Mouse (Mus musculus): Measurements from ENCODE around the gene Brms1. TPM values are rescaled to one million over a fixed set of nuclear protein-coding genes. Genes with fewer than 3 reads are reported as not detected.
"Not testable (repeated sequence)": the region's sequence is repeated elsewhere in the genome, so short reads cannot be mapped to it uniquely, and the experiment has no call there.

Gene Brms1
- total RNA-seq, 4 experiments from 2014 or later: 13.0 to 17.6 (median 15.6) TPM

DNA sequence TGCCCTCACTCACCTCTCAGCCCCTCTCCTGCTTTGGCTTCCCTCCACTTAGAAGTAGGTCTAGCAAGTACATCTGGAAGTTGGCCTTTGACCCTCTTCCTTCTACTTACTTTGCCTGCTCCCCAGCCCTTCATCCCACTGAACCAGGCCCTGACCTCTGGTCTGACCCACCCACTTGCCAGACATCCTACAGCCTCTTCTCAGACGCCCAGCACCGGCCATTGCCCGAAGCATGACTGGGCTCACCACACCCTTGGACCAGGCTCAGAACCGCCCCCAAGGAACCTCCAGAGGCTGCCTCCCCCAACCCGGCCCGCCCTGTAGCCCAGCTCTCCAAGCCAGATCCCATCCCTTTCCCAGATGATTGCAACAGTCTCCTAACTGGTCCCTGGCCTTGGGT, 21.3 kb downstream of the Brms1 start:
- DNase-seq (ENCODE audit: low spot score): no peak

DNA sequence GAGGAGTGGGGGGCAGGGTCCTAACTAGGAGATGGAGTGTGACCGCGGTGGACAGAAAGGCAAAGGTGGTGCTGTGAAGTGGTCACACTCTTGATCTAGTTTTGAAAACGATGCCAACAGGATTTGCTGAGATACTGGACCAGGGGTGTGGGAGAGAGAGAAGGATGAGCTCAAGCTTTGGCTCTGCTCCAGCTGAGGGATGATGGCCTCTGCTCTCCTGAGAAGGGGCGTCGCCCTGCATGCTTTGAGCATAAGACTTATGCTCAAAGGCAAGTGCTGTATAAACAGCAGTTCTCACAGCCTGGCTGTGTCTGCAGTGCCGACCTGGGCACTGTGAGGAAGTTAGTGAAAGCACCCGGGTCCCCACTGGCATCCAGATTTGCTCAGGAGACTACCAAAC, 23.9 kb downstream of the Brms1 start:
- no peak for DNase-seq (ENCODE audit: low spot score)

DNA sequence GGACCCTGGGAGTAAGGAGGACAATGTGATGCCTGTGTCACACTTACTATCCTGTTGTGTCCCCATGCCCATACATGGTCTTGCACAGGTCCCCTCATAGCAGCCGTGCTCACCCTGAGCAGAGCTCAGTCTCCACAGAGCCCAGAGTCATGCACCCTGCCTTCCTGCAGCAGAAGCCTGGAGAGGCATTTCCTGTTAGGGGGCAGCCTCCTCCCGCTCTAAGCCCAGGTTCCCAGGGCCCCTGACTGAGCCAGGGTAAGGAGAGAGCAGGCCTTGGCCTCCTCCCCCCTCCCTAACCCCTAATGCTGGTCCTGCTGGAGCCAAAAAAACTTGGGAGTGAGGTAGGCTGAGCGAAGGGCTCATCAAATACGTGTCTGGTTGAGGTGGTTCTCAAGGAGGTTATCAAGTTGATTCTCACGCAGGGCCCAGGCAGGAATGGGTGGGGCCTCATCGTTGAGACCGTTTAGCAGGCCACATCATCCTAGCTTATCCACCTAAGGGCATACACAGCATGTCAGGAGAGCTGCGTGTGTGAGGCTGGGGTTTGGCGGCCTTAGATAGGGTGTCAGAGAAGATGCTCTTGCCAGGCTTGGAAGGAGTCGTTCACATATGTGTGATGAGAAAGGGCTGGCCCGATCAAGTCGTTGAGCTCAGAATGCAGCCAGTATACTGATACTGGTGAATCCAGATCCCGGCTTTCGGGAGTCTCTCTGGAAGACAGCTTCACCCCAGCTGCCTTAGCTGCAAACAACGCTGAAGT, 26.1 kb downstream of the Brms1 start:
- no peak for DNase-seq (ENCODE audit: low spot score)

DNA sequence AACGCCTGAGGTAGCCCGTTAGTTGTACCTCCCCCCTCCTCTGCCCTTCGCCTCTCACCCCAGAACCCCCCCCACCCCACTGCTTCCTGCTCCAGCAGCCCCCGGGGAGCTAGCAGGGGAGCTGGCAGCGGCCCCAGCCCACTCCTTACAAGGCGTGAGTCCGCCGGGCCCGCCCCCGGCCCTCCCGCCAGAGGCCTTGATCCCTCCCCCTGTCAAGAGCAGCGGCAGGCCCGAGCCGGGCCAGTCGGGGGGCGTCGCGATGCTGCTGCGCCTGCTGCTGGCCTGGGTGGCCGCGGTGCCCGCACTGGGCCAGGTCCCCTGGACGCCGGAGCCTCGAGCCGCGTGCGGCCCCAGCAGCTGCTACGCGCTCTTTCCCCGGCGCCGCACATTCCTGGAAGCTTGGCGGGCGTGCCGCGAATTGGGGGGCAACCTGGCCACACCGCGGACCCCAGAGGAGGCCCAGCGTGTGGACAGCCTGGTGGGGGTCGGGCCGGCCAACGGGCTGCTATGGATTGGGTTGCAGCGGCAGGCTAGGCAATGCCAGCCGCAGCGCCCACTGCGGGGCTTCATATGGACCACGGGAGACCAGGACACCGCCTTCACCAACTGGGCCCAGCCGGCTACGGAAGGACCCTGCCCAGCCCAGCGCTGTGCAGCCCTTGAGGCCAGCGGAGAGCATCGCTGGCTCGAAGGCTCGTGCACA, 26.9 kb downstream of the Brms1 start, which contains the start of gene Cd248:
TSS of gene Cd248 (plus strand) at position 212 of the 703 bp plus-strand sequence.
- DNase-seq (ENCODE audit: low spot score): peak; percentile 61

DNA sequence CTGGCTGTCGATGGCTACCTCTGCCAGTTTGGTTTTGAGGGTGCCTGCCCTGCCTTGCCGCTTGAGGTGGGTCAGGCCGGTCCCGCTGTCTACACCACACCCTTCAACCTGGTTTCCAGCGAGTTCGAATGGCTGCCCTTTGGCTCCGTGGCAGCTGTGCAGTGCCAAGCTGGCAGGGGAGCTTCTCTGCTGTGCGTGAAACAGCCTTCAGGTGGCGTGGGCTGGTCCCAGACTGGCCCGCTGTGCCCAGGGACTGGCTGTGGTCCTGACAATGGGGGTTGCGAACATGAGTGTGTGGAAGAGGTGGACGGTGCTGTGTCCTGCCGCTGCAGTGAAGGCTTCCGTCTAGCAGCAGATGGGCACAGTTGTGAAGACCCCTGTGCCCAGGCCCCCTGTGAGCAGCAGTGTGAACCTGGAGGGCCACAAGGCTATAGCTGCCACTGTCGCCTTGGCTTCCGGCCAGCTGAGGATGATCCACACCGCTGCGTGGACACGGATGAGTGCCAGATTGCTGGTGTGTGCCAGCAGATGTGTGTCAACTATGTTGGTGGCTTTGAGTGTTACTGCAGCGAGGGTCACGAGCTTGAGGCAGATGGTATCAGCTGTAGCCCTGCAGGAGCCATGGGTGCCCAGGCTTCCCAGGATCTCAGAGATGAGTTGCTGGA, 27.5 kb downstream of the Brms1 start:
- DNase-seq (ENCODE audit: low spot score): no peak

DNA sequence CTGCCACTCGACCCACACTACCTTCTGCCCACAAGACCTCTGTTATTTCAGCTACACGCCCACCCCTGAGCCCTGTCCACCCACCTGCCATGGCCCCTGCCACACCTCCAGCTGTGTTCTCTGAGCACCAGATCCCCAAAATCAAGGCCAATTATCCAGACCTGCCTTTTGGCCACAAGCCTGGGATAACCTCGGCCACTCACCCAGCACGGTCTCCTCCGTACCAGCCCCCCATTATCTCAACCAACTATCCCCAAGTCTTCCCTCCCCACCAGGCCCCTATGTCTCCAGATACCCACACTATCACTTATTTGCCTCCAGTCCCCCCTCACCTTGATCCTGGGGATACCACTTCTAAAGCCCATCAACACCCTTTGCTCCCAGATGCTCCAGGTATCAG, 28.3 kb downstream of the Brms1 start:
- DNase-seq (ENCODE audit: low spot score): no peak

DNA sequence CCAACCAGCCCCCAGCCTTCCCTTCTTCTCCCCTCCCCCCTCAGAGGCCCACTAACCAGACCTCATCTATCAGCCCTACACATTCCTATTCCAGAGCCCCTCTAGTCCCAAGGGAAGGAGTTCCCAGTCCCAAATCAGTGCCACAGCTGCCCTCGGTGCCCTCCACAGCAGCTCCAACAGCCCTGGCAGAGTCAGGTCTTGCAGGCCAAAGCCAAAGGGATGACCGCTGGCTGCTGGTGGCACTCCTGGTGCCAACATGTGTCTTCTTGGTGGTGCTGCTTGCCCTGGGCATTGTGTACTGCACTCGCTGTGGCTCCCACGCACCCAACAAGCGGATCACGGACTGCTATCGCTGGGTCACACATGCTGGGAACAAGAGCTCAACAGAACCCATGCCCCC, 28.8 kb downstream of the Brms1 start:
- DNase-seq (ENCODE audit: low spot score): no peak

DNA sequence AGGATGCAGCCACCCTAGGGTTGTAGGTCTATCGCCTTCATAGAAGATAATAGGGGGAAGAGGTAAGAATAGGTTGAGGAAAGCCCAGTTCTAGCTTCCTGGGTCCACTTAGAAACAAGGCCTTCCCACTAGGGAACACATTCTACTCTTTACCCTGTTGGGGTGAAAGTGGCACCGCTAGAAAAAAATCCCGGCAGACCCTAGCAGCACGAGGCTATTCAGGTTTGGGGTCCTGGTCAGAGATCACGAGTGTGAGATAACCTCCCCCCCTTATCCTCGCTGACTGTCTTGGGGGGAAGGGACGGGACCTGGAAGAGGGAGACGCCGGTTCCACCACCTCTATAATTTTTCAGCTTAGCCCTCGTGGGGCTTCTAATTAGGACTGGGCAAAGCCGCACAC, 29.9 kb downstream of the Brms1 start:
- DNase-seq (ENCODE audit: low spot score): no peak

DNA sequence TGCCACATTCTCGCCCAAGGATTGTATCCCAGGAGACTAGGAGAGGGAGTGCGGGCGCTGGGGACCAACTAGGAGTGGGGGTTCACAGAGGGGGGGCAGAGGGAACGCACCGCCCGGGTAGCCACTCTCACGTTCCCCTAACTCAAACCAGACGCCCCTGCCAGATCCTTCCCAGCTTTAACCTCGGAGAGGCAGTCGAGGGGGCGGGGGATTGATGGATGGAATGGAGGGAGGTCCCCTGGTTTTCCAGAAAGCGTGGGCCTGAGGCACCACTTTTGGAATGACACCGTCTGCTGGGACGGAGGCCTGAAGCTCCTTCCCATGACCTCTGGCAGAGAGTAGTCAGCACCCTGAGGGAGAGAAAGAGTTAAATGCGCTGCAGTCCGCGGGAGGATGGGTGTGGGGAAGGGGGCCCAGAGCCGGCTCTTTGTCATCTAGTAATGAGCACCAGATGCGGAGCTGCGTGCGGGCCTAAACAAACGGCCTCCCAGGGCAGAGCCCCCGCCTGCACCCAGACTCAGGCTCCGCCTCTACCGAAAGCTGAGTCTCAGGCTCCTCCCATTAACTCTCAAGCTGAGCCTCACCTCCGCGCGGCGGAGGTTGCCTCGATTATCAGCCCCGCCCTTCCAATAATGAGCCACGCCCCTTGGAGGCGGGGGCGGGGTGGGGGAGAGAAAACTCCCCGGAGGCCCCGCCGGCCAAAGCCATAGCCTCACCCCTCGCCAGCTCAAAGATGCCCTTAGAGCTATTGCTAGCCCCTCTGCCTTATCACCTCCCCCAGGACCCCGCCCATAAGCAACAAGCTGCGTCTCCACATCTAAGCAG, 30.6 kb downstream of the Brms1 start:
- peak; percentile 79 for DNase-seq (ENCODE audit: low spot score)

DNA sequence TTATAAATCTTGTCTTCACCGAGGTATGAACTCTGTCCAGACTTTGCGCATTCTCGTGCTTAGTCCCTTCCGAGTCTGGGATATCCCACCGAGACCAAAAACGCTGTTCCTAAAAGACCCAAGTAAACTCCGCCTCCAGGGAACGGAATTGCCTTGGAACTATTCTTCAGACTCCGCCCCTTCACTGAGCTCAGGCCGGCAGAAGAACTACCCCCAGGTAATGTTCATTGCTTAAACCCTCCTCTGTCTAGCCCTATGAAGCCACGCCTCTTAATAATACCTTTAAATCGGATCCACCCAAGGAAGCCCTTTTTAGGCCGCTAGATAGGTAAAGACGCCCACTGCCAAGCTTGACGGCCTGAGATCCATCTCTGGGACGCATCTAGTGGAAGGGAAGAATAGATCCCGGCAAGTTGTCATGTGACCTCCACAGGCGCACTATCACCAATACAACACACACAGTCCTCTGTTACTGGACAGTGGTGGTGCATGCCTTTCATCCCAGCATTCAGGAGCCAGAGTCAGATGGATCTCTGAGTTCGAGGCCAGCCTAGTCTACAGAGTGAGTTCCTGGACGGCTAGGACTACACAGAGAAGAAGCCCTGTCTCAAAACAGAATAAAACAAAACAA, 31.4 kb downstream of the Brms1 start:
- DNase-seq (ENCODE audit: low spot score): no peak

DNA sequence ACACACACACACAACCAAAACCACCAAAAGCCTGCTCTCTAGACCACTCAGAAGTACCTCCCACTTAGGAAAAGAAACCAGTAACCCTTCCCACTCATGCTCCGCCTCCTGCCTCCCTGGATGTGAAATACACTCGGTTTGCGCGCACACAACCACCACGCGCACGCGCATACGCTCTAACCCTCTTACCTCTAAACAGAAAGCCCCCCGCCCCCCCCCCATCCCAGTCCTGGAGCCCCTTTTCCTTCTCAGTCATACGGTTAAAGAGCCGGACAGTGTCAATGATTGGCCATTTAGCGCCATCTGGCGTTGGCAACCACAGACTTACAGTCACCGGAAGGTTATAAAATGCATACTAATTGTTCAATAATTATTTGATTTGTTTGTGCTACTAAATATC, 31.9 kb downstream of the Brms1 start:
- no peak for DNase-seq (ENCODE audit: low spot score)

DNA sequence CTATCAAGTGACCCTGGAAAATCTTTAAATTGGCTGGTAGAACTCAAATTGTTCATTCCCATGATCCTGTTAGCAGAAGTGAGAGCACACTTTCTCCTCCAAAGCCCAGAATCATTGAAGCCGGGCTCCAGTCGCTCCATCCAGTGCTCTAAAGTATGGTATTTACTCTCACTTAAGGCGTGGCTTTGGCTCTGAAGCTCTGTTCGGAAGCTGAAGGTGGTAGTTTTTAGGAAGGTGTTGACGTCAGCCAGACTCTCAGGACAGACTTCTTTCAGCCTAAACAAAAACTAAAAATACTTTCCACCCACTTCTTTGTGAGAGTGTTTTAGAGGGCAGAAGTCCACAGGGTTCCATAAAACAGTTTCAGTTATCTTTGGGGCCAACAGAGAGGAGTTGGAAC, 32.4 kb downstream of the Brms1 start:
- no peak for DNase-seq (ENCODE audit: low spot score)

DNA sequence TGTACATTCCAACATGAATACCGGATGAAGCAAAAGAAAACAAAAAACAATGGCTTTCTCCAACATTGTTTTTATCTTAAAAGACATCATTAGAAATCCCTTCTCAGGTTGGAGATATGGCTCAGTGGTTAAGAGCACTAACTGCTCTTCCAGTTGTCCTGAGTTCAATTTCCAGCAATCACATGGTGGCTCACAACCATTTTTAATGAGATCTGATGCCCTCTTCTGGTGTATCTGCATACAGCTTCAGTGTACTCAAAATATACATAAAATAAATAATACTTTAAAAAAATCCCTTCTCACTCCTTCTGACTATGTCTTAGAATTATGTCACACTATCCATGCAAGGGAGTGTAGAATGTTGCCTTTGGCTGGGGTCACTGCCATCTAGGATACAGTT, 38.1 kb downstream of the Brms1 start:
- DNase-seq (ENCODE audit: low spot score): no peak

DNA sequence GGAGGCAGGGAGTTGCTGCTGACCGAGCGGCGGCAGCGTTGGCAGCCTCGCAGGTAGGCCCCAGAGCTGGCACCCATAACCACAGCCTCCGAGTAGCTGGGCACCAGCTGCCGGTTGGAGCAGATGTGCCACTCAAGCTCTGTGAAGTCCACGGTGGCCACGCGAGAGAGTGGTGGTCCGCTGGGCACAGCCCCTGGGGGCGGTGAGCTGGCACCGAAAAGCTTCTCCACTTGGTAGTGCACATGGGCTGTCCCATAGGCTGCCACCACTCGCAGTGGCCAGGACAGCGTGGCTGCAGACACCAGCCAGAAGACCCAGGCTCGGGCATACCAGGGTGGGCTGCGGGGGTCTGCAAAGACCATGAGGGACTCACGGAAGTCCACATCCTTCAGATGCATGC, 40.9 kb downstream of the Brms1 start:
- no peak for DNase-seq (ENCODE audit: low spot score)

DNA sequence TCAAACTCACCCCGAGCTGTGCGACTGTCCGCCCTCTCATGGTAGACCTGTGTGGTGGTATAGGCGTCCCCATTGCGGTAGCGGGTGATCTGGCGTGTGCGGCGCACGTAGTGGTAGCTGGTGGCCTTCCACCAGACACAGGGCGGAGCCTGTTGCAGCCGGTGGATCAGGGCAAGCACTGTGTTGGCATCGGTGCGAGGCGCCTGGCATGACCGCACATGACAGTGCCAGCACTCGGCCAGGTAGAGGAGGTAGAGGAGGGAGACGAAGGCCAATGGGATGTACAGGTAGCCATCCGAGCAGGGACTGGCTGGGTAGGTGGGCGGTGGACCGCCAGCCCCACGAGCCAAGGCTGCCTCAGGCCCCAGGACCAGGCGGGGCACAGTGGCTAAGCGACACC, 41.4 kb downstream of the Brms1 start:
- DNase-seq (ENCODE audit: low spot score): no peak

DNA sequence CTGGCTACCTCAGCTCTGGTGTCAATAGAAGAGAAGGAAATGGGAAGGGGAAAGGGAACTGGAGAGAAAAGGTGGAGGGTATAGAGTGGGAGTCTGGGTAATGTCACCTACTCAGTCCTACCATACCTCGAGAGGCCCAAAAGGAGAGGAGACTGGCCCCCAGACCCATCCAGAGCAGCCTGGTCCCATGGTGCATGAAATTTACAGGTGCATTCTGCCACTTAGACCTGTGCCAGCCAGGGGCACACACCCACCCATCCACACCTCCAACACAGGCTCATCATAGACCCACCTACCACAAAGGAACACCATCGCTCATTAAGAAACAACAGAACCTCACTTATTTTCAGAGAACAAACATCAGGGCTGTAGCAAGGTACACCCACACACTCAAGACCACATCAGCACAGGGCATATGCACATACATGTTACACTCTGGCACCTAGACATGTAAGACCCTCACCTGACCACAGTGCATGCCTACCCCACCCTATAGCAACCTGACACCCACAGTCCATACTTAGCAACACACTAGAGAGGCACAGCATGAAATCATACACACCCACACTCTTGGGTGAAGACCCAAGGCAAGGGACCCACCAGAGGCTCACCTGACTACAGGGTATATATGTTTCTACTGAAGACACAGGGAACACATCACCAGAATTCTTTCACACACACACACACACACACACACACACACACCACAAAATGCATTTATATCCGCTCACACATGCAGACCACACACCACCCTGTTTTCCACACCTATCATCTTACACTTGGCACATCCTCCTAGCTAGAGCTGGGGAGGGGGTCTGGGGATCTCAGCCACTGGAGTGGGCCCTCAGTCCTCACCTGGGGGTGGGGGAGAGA, 43.0 kb downstream of the Brms1 start:
- DNase-seq (ENCODE audit: low spot score): no peak

DNA sequence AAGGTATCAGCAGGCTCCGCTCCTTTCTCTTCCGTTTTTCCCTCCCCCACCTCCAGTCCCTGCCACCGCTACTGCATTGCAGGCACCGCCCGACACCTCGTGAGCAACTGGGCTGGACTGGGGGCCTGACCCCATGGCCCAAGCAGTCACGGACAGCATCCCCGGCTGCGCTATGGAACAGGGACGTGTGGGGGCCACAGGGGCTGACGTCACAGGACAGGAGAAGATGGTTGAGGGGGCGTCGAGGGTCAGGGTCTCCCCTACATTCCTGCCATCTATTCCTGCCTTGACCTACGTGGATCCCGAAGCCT, 43.6 kb downstream of the Brms1 start:
- DNase-seq (ENCODE audit: low spot score): no peak

DNA sequence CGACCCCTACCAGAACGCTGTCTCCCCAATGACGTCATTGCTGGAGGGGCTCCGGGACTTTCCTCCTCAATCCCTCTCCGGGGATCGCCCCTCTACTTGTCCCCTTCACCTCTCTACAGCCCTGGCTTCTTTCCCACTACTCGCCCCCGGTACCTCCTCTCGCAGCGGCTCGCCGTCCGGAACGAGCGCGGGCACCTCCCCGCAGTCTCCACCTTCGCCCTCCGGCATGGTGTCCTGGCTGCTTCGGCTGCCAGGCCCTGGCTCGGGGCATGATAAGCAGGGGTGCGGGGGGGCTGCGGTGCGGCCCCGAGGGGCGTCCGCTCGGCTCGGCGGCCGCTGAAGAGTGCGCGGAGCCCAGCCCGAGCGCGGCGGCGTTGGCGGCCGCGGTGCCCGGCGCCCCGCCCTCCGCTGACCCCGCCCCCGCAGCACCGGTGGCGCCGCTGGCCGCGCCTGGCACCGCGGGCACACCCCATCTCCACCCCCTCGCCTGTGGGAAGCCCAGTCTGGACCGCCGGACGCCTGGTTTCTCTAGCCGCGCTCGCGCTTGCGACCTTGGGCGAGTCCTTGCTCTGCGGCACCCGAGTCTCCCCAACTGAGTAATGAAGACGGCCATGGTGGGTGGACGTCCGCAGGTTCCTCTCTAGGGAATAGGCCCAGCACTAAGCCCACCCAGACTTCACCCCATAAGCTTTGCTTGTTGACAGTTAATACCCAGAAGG, 44.1 kb downstream of the Brms1 start, which contains the start of gene Tmem151a:
TSS of gene Tmem151a (minus strand) at position 387 of the 719 bp plus-strand sequence.
- no peak for DNase-seq (ENCODE audit: low spot score)

DNA sequence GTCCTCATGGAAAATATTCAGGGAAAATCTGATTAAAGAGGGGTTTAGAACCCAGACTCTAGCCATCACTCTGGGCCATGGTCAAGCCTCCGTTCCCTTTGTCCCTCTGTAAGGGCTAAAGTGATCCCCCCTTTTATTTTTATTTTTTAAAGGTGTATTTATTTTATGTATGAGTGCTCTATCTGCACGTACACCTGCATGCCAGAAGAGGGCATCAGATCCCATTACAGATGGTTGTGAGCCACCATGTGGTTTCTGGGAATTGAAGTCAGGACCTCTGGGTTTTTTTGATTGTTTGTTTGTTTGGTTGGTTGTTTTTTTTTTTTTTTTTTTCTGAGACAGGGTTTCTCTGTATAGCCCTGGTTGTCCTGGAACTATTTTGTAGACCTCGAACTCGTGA, 45.4 kb downstream of the Brms1 start:
- not testable (repeated sequence) for DNase-seq (ENCODE audit: low spot score)
